Mouse (Mus musculus) erythroblast, embryonic 14.5 days (primary cell): ENCODE data around the gene Trmt1. TPM values are rescaled to one million over a fixed set of nuclear protein-coding genes. Genes with fewer than 3 reads are reported as not detected.

ENCODE experiments used
- H3K27me3 ChIP-seq: 2 replicates; pipeline ENCODE4 v1.6.1; 2012; ENCODE audit warnings: inconsistent platforms; ENCODE audit not compliant: control insufficient read depth
- H3K36me3 ChIP-seq: 2 replicates; pipeline ENCODE4 v1.6.1; 2012; ENCODE audit warnings: mild to moderate bottlenecking, inconsistent platforms; ENCODE audit not compliant: control insufficient read depth
- H3K4me1 ChIP-seq: 2 replicates; pipeline ENCODE4 v1.6.1; 2012; ENCODE audit warnings: inconsistent platforms; ENCODE audit not compliant: control insufficient read depth
- H3K4me3 ChIP-seq: replicated peaks from 2 replicates; pipeline ENCODE3; 2012; ENCODE audit warnings: moderate library complexity, mild to moderate bottlenecking, inconsistent platforms
- H3K9me3 ChIP-seq: 2 replicates; pipeline ENCODE4 v1.6.1; 2012; ENCODE audit warnings: low read length, inconsistent platforms, mixed read lengths; ENCODE audit not compliant: control insufficient read depth
- GATA1 ChIP-seq: IDR thresholded peaks from 2 replicates; pipeline ENCODE4 v1.6.1; 2012; ENCODE audit warnings: low read length, inconsistent platforms, mixed read lengths
- TAL1 ChIP-seq: IDR thresholded peaks from 3 replicates; pipeline ENCODE4 v1.6.1; 2012; ENCODE audit warnings: low read length, inconsistent platforms, mixed read lengths
- polyA plus RNA-seq: library from polyadenylated mRNA; stranded (reverse); fragments of >175 nt; gene quantifications from 2 replicates; pipeline ENCODE4 v1.2.3, GENCODE M21; 2012

The Trmt1 gene
- polyA plus RNA-seq, 1 experiment = 9.0 TPM

DNA sequence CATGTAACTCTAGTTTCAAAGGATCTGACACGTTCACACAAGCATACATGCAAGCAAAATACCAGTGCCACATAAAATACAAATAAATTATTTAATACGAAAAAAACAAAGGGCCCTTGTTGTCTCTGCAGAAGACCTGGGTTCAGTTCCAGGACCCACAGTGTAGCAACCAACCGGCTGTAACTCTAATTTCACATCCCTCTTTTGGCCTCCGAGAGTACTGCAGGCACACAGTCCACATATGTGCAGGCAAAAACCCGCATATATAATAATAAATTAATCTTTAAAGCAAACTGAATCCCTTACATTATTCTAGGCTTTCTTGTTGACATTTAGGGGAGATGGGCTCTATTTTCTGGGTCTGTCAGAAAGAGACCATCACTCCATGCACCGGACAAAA, 39.3 kb upstream of the Trmt1 start:
- H3K4me1 ChIP-seq = peaks cover 27% of the 10 kb centered on the region
- no peak overlapping the region for H3K4me3 ChIP-seq
- H3K36me3 ChIP-seq = no peaks in the 10 kb centered on the region
- H3K9me3 ChIP-seq = no peaks in the 10 kb centered on the region
- no peaks in the 10 kb centered on the region for H3K27me3 ChIP-seq
- no peak for TF ChIP-seq GATA1
- no peak for TF ChIP-seq TAL1

DNA sequence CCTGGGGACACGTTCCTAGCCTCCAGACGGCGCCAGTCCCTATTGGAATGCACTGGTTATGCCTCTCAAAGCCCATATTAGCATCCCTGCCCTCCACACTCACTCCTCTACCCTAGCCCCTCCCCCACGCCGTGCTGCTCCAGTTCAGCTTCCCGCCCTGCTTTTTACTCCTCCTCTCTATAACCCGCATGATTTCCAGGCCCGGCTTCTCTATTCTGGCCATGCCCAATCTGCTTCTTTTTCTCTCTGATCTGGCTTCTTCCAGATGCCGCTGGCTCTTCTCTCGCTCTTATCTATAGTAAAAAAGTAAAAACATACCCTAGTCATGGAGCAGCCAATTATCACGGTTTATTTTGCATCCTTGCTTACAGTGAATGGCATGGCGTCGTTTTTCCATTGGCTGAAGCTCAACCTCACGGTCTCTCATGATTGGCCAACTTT, 38.6 kb upstream of the Trmt1 start:
- no peak for TF ChIP-seq TAL1
- no peak for TF ChIP-seq GATA1
- H3K9me3 ChIP-seq = no peaks in the 10 kb centered on the region
- H3K4me3 ChIP-seq = no peak overlapping the region
- H3K27me3 ChIP-seq = no peaks in the 10 kb centered on the region
- H3K4me1 ChIP-seq = peaks cover 22% of the 10 kb centered on the region
- H3K36me3 ChIP-seq = no peaks in the 10 kb centered on the region

DNA sequence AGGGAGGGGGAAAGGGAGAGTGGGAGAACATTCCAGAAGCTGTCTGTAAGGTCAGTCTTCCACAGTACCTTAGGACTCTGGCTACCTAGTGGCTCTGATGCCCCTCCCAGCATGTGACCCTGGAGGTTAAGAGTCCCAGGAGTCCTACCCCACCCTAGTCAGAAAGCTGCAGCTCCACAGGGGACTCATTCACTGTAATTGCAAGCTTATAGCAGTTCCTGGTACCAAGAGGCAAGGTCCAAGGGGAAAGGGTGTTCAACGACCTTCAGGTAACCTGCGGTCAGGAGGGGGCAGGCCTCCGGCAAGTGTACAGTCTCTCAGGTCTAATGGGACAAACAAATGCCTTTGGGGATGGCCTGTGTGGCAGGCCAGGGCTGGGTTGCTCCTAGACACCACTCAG, 35.9 kb upstream of the Trmt1 start:
- Histone ChIP-seq H3K27me3 (peaks cover 7% of the 10 kb centered on the region), H3K36me3 (no peaks in the 10 kb centered on the region), H3K4me3 (no peak overlapping the region), H3K9me3 (no peaks in the 10 kb centered on the region), H3K4me1 (peaks cover 18% of the 10 kb centered on the region)
- TF ChIP-seq GATA1 (no peak), TAL1 (no peak)

DNA sequence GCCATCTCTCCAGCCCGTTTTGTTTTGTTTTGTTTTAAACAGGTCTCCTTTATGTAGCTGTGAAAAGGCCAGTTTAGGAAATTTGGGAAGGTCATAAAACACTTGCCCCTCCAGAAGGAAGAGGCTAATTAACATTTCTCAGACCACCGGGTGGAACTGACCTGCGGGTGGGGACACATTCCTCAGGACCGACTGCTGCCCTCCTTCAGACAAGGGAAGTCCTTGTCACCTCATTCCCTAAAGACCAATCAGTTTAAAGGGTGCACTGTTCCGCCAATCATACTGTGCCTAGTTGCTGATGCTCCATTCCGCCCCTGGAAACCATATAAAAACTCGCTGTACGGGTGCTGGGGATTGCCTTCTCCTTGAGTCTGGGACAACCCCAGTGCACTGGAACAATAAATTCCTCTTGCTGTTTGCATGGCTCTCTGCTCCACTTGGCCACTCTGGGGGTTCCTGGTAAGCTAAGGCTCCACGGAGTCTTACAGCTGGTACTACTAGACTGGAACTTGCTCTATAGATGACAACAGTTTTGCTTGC, 32.9 kb upstream of the Trmt1 start:
- Histone ChIP-seq H3K9me3 (no peaks in the 10 kb centered on the region), H3K4me1 (peaks cover 38% of the 10 kb centered on the region), H3K36me3 (no peaks in the 10 kb centered on the region), H3K27me3 (peaks cover 19% of the 10 kb centered on the region), H3K4me3 (no peak overlapping the region)
- TF ChIP-seq TAL1 (no peak), GATA1 (no peak)

DNA sequence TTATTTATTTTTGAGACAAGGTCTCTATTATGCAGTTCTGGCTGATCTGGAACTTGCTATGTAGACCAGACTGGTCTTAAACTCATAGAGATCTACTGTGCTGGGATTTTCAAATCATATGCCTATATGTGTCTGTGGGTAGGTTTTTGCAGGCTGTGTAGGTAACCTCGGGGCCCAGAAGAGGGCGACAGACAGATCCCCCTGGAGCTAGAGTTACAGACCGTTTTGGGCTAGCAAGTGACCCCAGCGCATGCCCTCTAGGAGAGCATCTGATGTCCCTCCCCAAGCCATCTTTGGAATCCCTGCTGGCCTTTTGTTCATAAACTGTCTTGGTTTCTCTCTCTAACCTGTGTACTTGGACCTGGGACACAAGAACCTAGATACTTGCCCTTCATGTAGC, 31.5 kb upstream of the Trmt1 start:
- peaks cover 19% of the 10 kb centered on the region for H3K27me3 ChIP-seq
- no peak overlapping the region for H3K4me3 ChIP-seq
- H3K9me3 ChIP-seq = no peaks in the 10 kb centered on the region
- no peaks in the 10 kb centered on the region for H3K36me3 ChIP-seq
- TF ChIP-seq GATA1 (no peak), TAL1 (no peak)
- H3K4me1 ChIP-seq = peaks cover 44% of the 10 kb centered on the region

DNA sequence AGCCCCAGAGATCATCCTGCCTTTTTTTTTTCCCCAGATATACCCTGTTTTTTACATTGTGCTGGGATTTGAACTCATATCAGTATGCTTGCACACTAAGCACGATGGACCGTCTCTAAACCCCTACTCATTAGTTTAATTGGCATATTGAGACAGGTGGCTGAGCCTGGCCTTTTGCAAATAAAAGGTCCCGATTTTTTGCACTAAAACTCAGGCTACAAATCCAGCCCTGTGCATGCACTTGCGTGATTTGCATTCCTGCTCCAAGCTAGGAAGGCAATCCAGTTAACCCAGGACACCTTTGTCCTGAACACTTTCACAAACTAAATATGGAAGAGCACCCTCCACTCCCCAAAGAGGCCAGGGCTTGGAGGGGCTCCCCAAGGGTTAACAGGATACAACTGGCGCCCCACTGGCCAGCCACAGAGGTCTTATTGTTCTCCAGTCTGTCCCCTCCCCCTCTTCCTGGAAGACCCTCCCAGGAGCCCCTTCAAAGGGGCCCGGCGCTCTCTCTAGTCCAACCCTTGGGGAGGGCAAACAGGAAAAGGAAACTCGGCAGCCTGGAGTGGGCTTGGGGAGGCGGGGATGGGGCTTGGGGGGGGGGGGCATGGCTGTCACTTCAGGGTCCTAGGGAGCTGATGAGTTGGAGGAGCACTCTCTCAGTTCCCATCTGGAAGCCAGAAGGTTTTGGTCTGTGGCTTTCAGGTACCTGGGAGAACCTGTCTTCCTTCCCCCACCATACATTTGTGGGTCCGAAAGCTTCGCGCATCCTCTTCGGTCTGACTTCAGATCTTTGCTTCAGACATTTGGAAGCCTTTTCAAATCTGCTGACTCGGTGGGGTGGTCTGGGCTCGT, 30.5 kb upstream of the Trmt1 start:
- peak overlapping the region; percentile 59 for H3K4me3 ChIP-seq
- peaks cover 22% of the 10 kb centered on the region for H3K27me3 ChIP-seq
- H3K36me3 ChIP-seq = no peaks in the 10 kb centered on the region
- TF ChIP-seq TAL1 = no peak
- no peak for TF ChIP-seq GATA1
- H3K9me3 ChIP-seq = no peaks in the 10 kb centered on the region
- H3K4me1 ChIP-seq = peaks cover 49% of the 10 kb centered on the region

DNA sequence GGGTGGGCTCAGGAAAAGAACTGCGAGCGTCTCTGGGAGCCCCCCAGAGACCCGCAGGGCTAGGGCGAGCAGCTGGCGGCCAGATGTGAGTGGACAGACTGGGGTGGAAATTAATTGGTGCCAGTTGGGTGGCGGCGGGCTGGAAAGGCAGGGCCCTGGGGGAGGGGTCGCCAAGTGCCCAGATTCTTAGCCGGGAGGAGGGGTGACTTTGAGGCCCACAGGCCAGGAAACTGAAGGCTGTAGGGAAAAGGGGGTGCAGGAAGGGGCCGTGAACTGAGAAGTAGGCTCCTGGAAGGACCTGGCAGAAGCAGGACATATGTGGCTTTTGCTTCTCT, 29.9 kb upstream of the Trmt1 start:
- peak overlapping the region; percentile 59 for H3K4me3 ChIP-seq
- peaks cover 22% of the 10 kb centered on the region for H3K27me3 ChIP-seq
- TF ChIP-seq GATA1 = no peak
- no peak for TF ChIP-seq TAL1
- H3K36me3 ChIP-seq = no peaks in the 10 kb centered on the region
- H3K9me3 ChIP-seq = no peaks in the 10 kb centered on the region
- peaks cover 55% of the 10 kb centered on the region for H3K4me1 ChIP-seq

DNA sequence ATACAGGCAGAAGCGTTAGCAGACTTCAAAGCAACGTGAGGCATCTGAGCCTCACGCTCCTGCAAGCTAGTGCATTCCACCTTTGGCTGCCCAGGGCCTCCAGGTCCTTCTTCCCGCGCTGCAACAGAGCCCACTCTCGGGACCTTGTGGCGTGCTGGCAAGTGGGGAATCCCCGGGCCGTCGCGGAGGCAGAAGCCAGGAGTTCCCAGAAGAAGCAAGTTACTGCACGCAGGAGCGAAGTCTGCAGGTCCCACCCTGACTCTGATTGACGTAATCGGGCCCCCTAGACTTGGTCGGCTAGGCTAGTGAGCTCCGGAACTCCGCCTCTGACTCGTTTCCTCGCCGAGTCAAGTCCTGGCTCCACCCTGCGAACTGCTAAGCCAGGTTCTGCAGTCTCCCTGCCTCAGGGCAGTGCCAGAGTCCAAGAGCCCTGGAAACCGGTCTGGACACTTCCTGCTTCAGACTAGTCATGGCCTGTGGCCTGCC, 29.4 kb upstream of the Trmt1 start:
- Histone ChIP-seq H3K4me1 (peaks cover 58% of the 10 kb centered on the region), H3K36me3 (no peaks in the 10 kb centered on the region), H3K9me3 (no peaks in the 10 kb centered on the region), H3K4me3 (peak overlapping the region; percentile 59), H3K27me3 (peaks cover 22% of the 10 kb centered on the region)
- no peak for TF ChIP-seq GATA1

DNA sequence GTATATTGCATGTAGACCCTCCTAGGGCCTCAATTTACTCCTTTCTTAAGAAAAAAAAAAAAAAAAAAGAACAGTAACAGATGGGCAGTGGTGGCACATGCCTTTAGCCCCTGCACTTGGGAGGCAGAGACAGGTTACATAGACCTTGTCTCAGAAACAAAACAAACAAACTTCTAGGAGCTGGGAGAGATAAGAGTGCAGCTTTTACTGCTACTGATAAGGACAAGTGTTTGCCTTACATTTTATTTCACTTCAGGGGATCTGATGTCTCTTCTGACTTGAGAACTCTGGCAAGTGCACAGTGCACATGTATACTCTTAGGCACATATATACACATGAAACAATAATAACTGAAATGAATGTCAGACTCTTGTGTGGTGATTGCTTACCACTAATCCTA, 28.9 kb upstream of the Trmt1 start:
- TF ChIP-seq GATA1 (peak; percentile 57), TAL1 (no peak)
- H3K9me3 ChIP-seq = no peaks in the 10 kb centered on the region
- peak overlapping the region; percentile 59 for H3K4me3 ChIP-seq
- peaks cover 64% of the 10 kb centered on the region for H3K4me1 ChIP-seq
- peaks cover 22% of the 10 kb centered on the region for H3K27me3 ChIP-seq
- H3K36me3 ChIP-seq = no peaks in the 10 kb centered on the region
